30 mouse cellular contexts compared by ENCODE assay signal in the genomic region with DNA sequence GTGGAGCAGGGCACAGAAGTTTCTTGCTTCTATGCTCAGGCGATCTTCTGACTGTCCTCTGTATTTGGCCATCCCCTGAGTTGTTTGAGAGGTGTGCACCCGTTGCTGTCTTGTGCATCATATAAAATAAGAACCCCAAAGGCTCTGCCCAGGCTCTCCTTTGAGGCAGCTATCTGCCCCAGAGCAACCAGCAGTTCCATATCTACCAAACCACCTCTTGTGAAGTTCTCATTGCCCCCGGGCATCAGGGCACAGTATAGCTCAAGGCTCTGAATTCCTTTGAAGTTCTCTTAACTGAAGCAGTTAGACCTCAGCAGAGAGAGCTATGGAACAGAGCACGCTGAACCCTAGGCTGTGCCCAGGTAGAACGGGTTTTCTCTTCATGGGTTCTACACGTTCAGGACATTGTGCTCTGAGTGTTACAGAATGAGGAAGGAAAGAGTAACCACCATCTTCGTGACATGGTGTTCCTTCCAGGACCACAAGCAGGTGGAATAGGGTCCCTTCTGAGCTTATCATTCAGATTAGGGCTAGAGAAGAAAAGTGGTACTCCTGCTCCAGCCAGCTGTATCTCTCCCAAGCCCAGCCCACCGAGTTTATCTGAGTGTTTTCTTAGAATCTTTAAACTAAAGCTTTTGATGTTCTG. TPM values are rescaled to one million over a fixed set of nuclear protein-coding genes. Genes with fewer than 3 reads are reported as not detected.
DNase-seq lines count a peak whose midpoint lies in the region; ATAC-seq lines count a peak whose summit lies in the region.
"Had no signal": no experiment of that assay in that cellular context is flagged by ENCODE, and none has a peak within 500 bp of the region (broad histone marks: within the 10 kb centered on the region; RNA-seq: fewer than 3 reads in every experiment).

No protein-coding gene starts in this region.

- peak overlapping the region; percentile 39; the same call in 1 of the 2 replicates for H3K9ac ChIP-seq in liver, embryonic 13.5 days
- no peak overlapping the region for H3K9ac ChIP-seq in intestine, embryonic 15.5 days
- H3K9ac ChIP-seq: heart, embryonic 13.5 days; limb, embryonic 15.5 days; lung, embryonic 15.5 days; neural tube, embryonic 13.5 days had no signal

- peak overlapping the region; percentile 67 for H3K27ac ChIP-seq in liver, embryonic 13.5 days
- H3K27ac ChIP-seq in intestine, embryonic 15.5 days = no peak overlapping the region
- H3K27ac ChIP-seq: forebrain, embryonic 10.5 days; heart, embryonic 13.5 days; hindbrain, embryonic 10.5 days; kidney, postnatal 0 days; limb, embryonic 10.5 days; limb, embryonic 15.5 days; lung, embryonic 15.5 days; neural tube, embryonic 13.5 days had no signal

- H3K36me3 ChIP-seq in liver, embryonic 13.5 days = no peaks in the 10 kb centered on the region
- no peaks in the 10 kb centered on the region for H3K36me3 ChIP-seq in intestine, embryonic 15.5 days
- H3K36me3 ChIP-seq: forebrain, embryonic 10.5 days; heart, embryonic 13.5 days; hindbrain, embryonic 10.5 days; limb, embryonic 10.5 days; limb, embryonic 15.5 days; lung, embryonic 15.5 days; neural tube, embryonic 13.5 days had no signal

- WGBS in liver, embryonic 13.5 days (ENCODE audit: insufficient replicate concordance) = 30% methylated on average over 8 of the region's 8 CpGs
- WGBS in intestine, embryonic 15.5 days = 79% methylated on average over 8 of the region's 8 CpGs

- peaks cover 90% of the 10 kb centered on the region for H3K4me1 ChIP-seq in liver, embryonic 13.5 days (replicated peaks)
- peaks cover 35% of the 10 kb centered on the region for H3K4me1 ChIP-seq in intestine, embryonic 15.5 days (replicated peaks)

- DNase-seq in liver, embryonic 13.5 days = no peak
- no peak for DNase-seq in adrenal gland, postnatal 25 days
- no peak for DNase-seq in left cerebral cortex, postnatal 14 days (ENCODE audit: low spot score in 2 of 2)
- no peak for DNase-seq in layer of hippocampus, adult 9-11 months
- DNase-seq: adrenal gland, postnatal 10 days; cerebellum, adult 11-12 months; cerebellum, adult 9-11 months; gastrocnemius, adult 2 months; gastrocnemius, postnatal 36 days; heart, postnatal 10 days; kidney, adult 8-10 months; kidney, postnatal 4 days; layer of hippocampus, postnatal 36 days; right cerebral cortex, postnatal 4 days had no signal

- intact Hi-C loops in left cerebral cortex, postnatal 14 days (cut with DNase I) = no loop called here

- no peak overlapping the region for H3K4me3 ChIP-seq in liver, embryonic 13.5 days (replicated peaks)
- no peak overlapping the region for H3K4me3 ChIP-seq in intestine, embryonic 15.5 days (replicated peaks)
- H3K4me3 ChIP-seq: forebrain, embryonic 10.5 days; gastrocnemius, adult 2 months; heart, embryonic 13.5 days; hindbrain, embryonic 10.5 days; limb, embryonic 10.5 days; limb, embryonic 15.5 days; lung, embryonic 15.5 days; neural tube, embryonic 13.5 days had no signal

- no peaks in the 10 kb centered on the region for H3K9me3 ChIP-seq in liver, embryonic 13.5 days (replicated peaks)
- no peaks in the 10 kb centered on the region for H3K9me3 ChIP-seq in intestine, embryonic 15.5 days
- H3K9me3 ChIP-seq: forebrain, embryonic 10.5 days; heart, embryonic 13.5 days; hindbrain, embryonic 10.5 days; limb, embryonic 10.5 days; limb, embryonic 15.5 days; lung, embryonic 15.5 days; neural tube, embryonic 13.5 days had no signal

- ATAC-seq in common myeloid progenitor, adult 5-6 weeks (replicated peaks; ENCODE audit: low read depth, poor library complexity, severe bottlenecking) = peak; percentile 62
- ATAC-seq in granulocyte monocyte progenitor cell, adult 5-6 weeks (replicated peaks; ENCODE audit: poor library complexity, severe bottlenecking) = peak; percentile 51
- ATAC-seq in liver, embryonic 13.5 days (ENCODE audit: low read depth) = peak; percentile 59
- peak; percentile 30; the same call in 1 of the 2 replicates for ATAC-seq in megakaryocyte, adult 5-6 weeks (ENCODE audit: poor library complexity, severe bottlenecking)
- ATAC-seq in intestine, embryonic 15.5 days = no peak
- ATAC-seq: forebrain, embryonic 16.5 days; hindbrain, embryonic 16.5 days had no signal

- H3K4me2 ChIP-seq in liver, embryonic 13.5 days = peak overlapping the region; percentile 19; the same call in 1 of the 2 replicates
- H3K4me2 ChIP-seq in intestine, embryonic 15.5 days (replicated peaks) = no peak overlapping the region
- H3K4me2 ChIP-seq: heart, embryonic 13.5 days; limb, embryonic 15.5 days; lung, embryonic 15.5 days; midbrain, embryonic 11.5 days; neural tube, embryonic 13.5 days had no signal

- H3K27me3 ChIP-seq in liver, embryonic 13.5 days = peaks cover 8% of the 10 kb centered on the region; the same call in 1 of the 2 replicates
- H3K27me3 ChIP-seq in intestine, embryonic 15.5 days (replicated peaks) = no peaks in the 10 kb centered on the region
- H3K27me3 ChIP-seq: CH12.LX; heart, embryonic 13.5 days; limb, embryonic 15.5 days; lung, embryonic 15.5 days; neural tube, embryonic 13.5 days had no signal

RNA-seq across cellular contexts. Expression of gene Ank, which starts 25.1 kb away (rescaled TPM):
- total RNA-seq in common myeloid progenitor, adult 5-6 weeks (2017) = 28.5 and 29.8 TPM in 2 replicates
- 20.1 and 20.8 TPM in 2 replicates for total RNA-seq in granulocyte monocyte progenitor cell, adult 5-6 weeks (2014; fragmentation: Nextera tagmentation)
- total RNA-seq in granulocyte monocyte progenitor cell, adult 5-6 weeks (2017) = 11.3 and 12.4 TPM in 2 replicates
- polyA plus RNA-seq in liver, embryonic 13.5 days (2015; fragmentation: Nextera tagmentation; extraction: Ambion mirVana) = 11.1 and 11.8 TPM in 2 replicates
- 44.6 and 46.5 TPM in 2 replicates for total RNA-seq in megakaryocyte, adult 5-6 weeks (2015)
- 12.7 and 15.5 TPM in 2 replicates for total RNA-seq in megakaryocyte, adult 5-6 weeks (2017)
- 43.3 and 44.0 TPM in 2 replicates for total RNA-seq in adrenal gland, postnatal 25 days (2021)
- 100 to 1,000 TPM; 173 to 176 TPM for total RNA-seq in left cerebral cortex, postnatal 14 days (2021)
- polyA plus RNA-seq in intestine, embryonic 15.5 days (2015; fragmentation: Nextera tagmentation; extraction: Ambion mirVana) = 15.9 and 16.7 TPM in 2 replicates
